Mouse (Mus musculus) erythroblast, embryonic 14.5 days (primary cell): Measurements from ENCODE around the gene Wdfy3. TPM values are rescaled to one million over a fixed set of nuclear protein-coding genes. Genes with fewer than 3 reads are reported as not detected.
A peak's percentile ranks its signal among the peaks of the same experiment; 100 is the strongest.

Experiments
- H3K27me3 ChIP-seq: 2 replicates; pipeline ENCODE4 v1.6.1; 2012; ENCODE audit warnings: inconsistent platforms; ENCODE audit not compliant: control insufficient read depth
- H3K36me3 ChIP-seq: 2 replicates; pipeline ENCODE4 v1.6.1; 2012; ENCODE audit warnings: mild to moderate bottlenecking, inconsistent platforms; ENCODE audit not compliant: control insufficient read depth
- H3K4me1 ChIP-seq: 2 replicates; pipeline ENCODE4 v1.6.1; 2012; ENCODE audit warnings: inconsistent platforms; ENCODE audit not compliant: control insufficient read depth
- H3K4me3 ChIP-seq: replicated peaks from 2 replicates; pipeline ENCODE3; 2012; ENCODE audit warnings: moderate library complexity, mild to moderate bottlenecking, inconsistent platforms
- H3K9me3 ChIP-seq: 2 replicates; pipeline ENCODE4 v1.6.1; 2012; ENCODE audit warnings: low read length, inconsistent platforms, mixed read lengths; ENCODE audit not compliant: control insufficient read depth
- GATA1 ChIP-seq: IDR thresholded peaks from 2 replicates; pipeline ENCODE4 v1.6.1; 2012; ENCODE audit warnings: low read length, inconsistent platforms, mixed read lengths
- TAL1 ChIP-seq: IDR thresholded peaks from 3 replicates; pipeline ENCODE4 v1.6.1; 2012; ENCODE audit warnings: low read length, inconsistent platforms, mixed read lengths
- polyA plus RNA-seq: library from polyadenylated mRNA; stranded (reverse); fragments of >175 nt; gene quantifications from 2 replicates; pipeline ENCODE4 v1.2.3, GENCODE M21; 2012

Gene Wdfy3
- polyA plus RNA-seq, 1 experiment = 0.18 TPM

GRCm38 (mm10) chr5:102084737-102085705, 15.3 kb upstream of the Wdfy3 start:
- Histone ChIP-seq H3K4me1 (no peaks in the 10 kb centered on the region), H3K4me3 (no peak overlapping the region), H3K27me3 (peaks cover 3% of the 10 kb centered on the region; the same call in 1 of the 2 replicates), H3K9me3 (no peaks in the 10 kb centered on the region), H3K36me3 (no peaks in the 10 kb centered on the region)
- TF ChIP-seq TAL1 = no peak

GRCm38 (mm10) chr5:102074086-102074485, 4.4 kb upstream of the Wdfy3 start:
- no peak for TF ChIP-seq GATA1
- TF ChIP-seq TAL1 = no peak
- Histone ChIP-seq H3K27me3 (peaks cover 19% of the 10 kb centered on the region), H3K9me3 (no peaks in the 10 kb centered on the region), H3K4me1 (peaks cover 10% of the 10 kb centered on the region), H3K36me3 (no peaks in the 10 kb centered on the region), H3K4me3 (no peak overlapping the region)

- H3K4me3 ChIP-seq = no peak overlapping the region
- peaks cover 23% of the 10 kb centered on the region for H3K27me3 ChIP-seq
- peaks cover 3% of the 10 kb centered on the region; the same call in 1 of the 2 replicates for H3K36me3 ChIP-seq
- no peaks in the 10 kb centered on the region for H3K9me3 ChIP-seq
- H3K4me1 ChIP-seq = peaks cover 21% of the 10 kb centered on the region
- TF ChIP-seq TAL1 (no peak), GATA1 (no peak)
These were observed 2.3 kb upstream of the Wdfy3 start for GRCm38 (mm10) chr5:102072057-102072456.

GRCm38 (mm10) chr5:102071241-102071640, 1.5 kb upstream of the Wdfy3 start:
- H3K4me1 ChIP-seq = peaks cover 21% of the 10 kb centered on the region
- TF ChIP-seq GATA1 (no peak), TAL1 (no peak)
- peaks cover 23% of the 10 kb centered on the region for H3K27me3 ChIP-seq
- H3K4me3 ChIP-seq = no peak overlapping the region
- H3K9me3 ChIP-seq = no peaks in the 10 kb centered on the region
- H3K36me3 ChIP-seq = peaks cover 5% of the 10 kb centered on the region; the same call in 1 of the 2 replicates

GRCm38 (mm10) chr5:102070788-102071187, 1.1 kb upstream of the Wdfy3 start:
- peaks cover 5% of the 10 kb centered on the region; the same call in 1 of the 2 replicates for H3K36me3 ChIP-seq
- H3K9me3 ChIP-seq = no peaks in the 10 kb centered on the region
- H3K27me3 ChIP-seq = peaks cover 23% of the 10 kb centered on the region
- H3K4me3 ChIP-seq = no peak overlapping the region
- TF ChIP-seq TAL1 (no peak), GATA1 (no peak)
- H3K4me1 ChIP-seq = peaks cover 21% of the 10 kb centered on the region

- Histone ChIP-seq H3K36me3 (peaks cover 6% of the 10 kb centered on the region; the same call in 1 of the 2 replicates), H3K27me3 (peaks cover 23% of the 10 kb centered on the region), H3K9me3 (no peaks in the 10 kb centered on the region), H3K4me1 (peaks cover 22% of the 10 kb centered on the region), H3K4me3 (peak overlapping the region; percentile 93)
- no peak for TF ChIP-seq GATA1
- TF ChIP-seq TAL1 = no peak
These were observed 670 bp upstream of the Wdfy3 start for GRCm38 (mm10) chr5:102070414-102070768.

GRCm38 (mm10) chr5:102069051-102069766, 512 bp downstream of the Wdfy3 start:
- peaks cover 9% of the 10 kb centered on the region; the same call in 1 of the 2 replicates for H3K36me3 ChIP-seq
- peaks cover 23% of the 10 kb centered on the region for H3K27me3 ChIP-seq
- no peaks in the 10 kb centered on the region for H3K9me3 ChIP-seq
- H3K4me3 ChIP-seq = peak overlapping the region; percentile 93
- TF ChIP-seq TAL1 (no peak), GATA1 (no peak)
- peaks cover 26% of the 10 kb centered on the region for H3K4me1 ChIP-seq

- H3K36me3 ChIP-seq = peaks cover 9% of the 10 kb centered on the region; the same call in 1 of the 2 replicates
- no peak overlapping the region for H3K4me3 ChIP-seq
- peaks cover 39% of the 10 kb centered on the region for H3K4me1 ChIP-seq
- TF ChIP-seq TAL1 (no peak), GATA1 (no peak)
- H3K9me3 ChIP-seq = no peaks in the 10 kb centered on the region
- peaks cover 20% of the 10 kb centered on the region for H3K27me3 ChIP-seq
These were observed 3.3 kb downstream of the Wdfy3 start for GRCm38 (mm10) chr5:102066458-102066857.
